Mouse (Mus musculus) midbrain, embryonic 10.5 days (tissue): ENCODE measurements around the gene Def8. TPM values are rescaled to one million over a fixed set of nuclear protein-coding genes. Genes with fewer than 3 reads are reported as not detected.

Experiments used
- DNase-seq: peaks from one replicate; pipeline ENCODE4 v3.0.0-alpha.2; 2017; ENCODE audit warnings: low spot score
- H3K27ac ChIP-seq: fragments of 300-500 bp; sonication (generic); replicated peaks from 2 replicates; pipeline ENCODE4 v1.5.1; 2016; ENCODE audit warnings: mild to moderate bottlenecking
- H3K27me3 ChIP-seq: fragments of 300-500 bp; sonication (generic); 2 replicates; pipeline ENCODE4 v1.6.1; 2016; ENCODE audit warnings: low read depth, mild to moderate bottlenecking; ENCODE audit not compliant: poor library complexity, severe bottlenecking
- H3K36me3 ChIP-seq: fragments of 300-500 bp; sonication (generic); 2 replicates; pipeline ENCODE4 v1.6.1; 2016; ENCODE audit warnings: mild to moderate bottlenecking, moderate library complexity
- H3K4me1 ChIP-seq: fragments of 300-500 bp; sonication (generic); 2 replicates; pipeline ENCODE4 v1.6.1; 2016
- H3K4me3 ChIP-seq: fragments of 300-500 bp; sonication (generic); 2 replicates; pipeline ENCODE4 v1.5.1; 2016; ENCODE audit warnings: mild to moderate bottlenecking, moderate library complexity
- H3K9me3 ChIP-seq: fragments of 300-500 bp; sonication (generic); replicated peaks from 2 replicates; pipeline ENCODE4 v1.6.1; 2016; ENCODE audit warnings: mild to moderate bottlenecking
- WGBS: fragments of 180-500 bp; shearing (Covaris S2); methylation state at CpG from one replicate; pipeline ENCODE4 v1.1.7; 2016; 5-methylcytosine and 5-hydroxymethylcytosine counted together
- polyA plus RNA-seq: library from polyadenylated mRNA; unstranded; fragments of >200 nt; fragmentation: Nextera tagmentation; extraction: Ambion mirVana; gene quantifications from 2 replicates; pipeline ENCODE4 v1.2.1, GENCODE M21; 2016

The Def8 gene
- polyA plus RNA-seq, 1 experiment from 2014 or later: 42.1 TPM

GRCm38 (mm10) chr8:123507153-123507552 lies 83.8 kb downstream of the Def8 start:
- H3K4me3 ChIP-seq: no peak overlapping the region
- no peak overlapping the region for H3K27ac ChIP-seq
- DNase-seq: no peak
- 92% methylated on average over 5 of the region's 5 CpGs for WGBS
- H3K9me3 ChIP-seq: peaks cover 9% of the 10 kb centered on the region; the same call in 1 of the 2 replicates
- H3K27me3 ChIP-seq: no peaks in the 10 kb centered on the region
- H3K36me3 ChIP-seq: peaks cover 89% of the 10 kb centered on the region
- H3K4me1 ChIP-seq: no peaks in the 10 kb centered on the region

GRCm38 (mm10) chr8:123510819-123511218 lies 87.5 kb downstream of the Def8 start:
- Histone ChIP-seq H3K9me3 (no peaks in the 10 kb centered on the region), H3K4me1 (peaks cover 28% of the 10 kb centered on the region), H3K4me3 (no peak overlapping the region), H3K27ac (no peak overlapping the region), H3K27me3 (peaks cover 36% of the 10 kb centered on the region), H3K36me3 (peaks cover 52% of the 10 kb centered on the region)
- DNase-seq: no peak
- WGBS: 82% methylated on average over 5 of the region's 5 CpGs

Other genes with a start within 250 kb of the Def8 start
- gene Dpep1, start 237.3 kb upstream of the Def8 start, polyA plus RNA-seq: 4.3 and 5.7 TPM in 2 replicates
- gene Chmp1a, start 210.8 kb upstream of the Def8 start, polyA plus RNA-seq: 139 and 156 TPM in 2 replicates
- 6.1 TPM in 2 replicates for gene Spata33, start 210.7 kb upstream of the Def8 start, polyA plus RNA-seq
- 41.4 and 42.0 TPM in 2 replicates for gene Cdk10, start 198.7 kb upstream of the Def8 start, polyA plus RNA-seq
- 1.3 and 2.4 TPM in 2 replicates for gene Spata2l, start 187.3 kb upstream of the Def8 start, polyA plus RNA-seq
- gene Zfp276, start 169.3 kb upstream of the Def8 start, polyA plus RNA-seq: 23.2 and 27.2 TPM in 2 replicates
- gene Vps9d1, start 169.2 kb upstream of the Def8 start, polyA plus RNA-seq: 24.0 and 27.1 TPM in 2 replicates
- 40.4 and 45.3 TPM in 2 replicates for gene Fanca, start 105.0 kb upstream of the Def8 start, polyA plus RNA-seq
- gene Spire2, start 90.8 kb upstream of the Def8 start, polyA plus RNA-seq: 9.7 and 12.3 TPM in 2 replicates
- 150 and 167 TPM in 2 replicates for gene Tcf25, start 49.8 kb upstream of the Def8 start, polyA plus RNA-seq
- gene Mc1r, start 16.4 kb upstream of the Def8 start, polyA plus RNA-seq: 0.06 and 0.10 TPM in 2 replicates
- gene Tubb3, start 12.1 kb upstream of the Def8 start, polyA plus RNA-seq: 428 and 665 TPM in 2 replicates
- gene Afg3l1, start 54.4 kb downstream of the Def8 start, polyA plus RNA-seq: 69.3 and 74.2 TPM in 2 replicates
- 19.0 and 26.7 TPM in 2 replicates for gene Dbndd1, start 91.9 kb downstream of the Def8 start, polyA plus RNA-seq
- gene Gas8, start 95.3 kb downstream of the Def8 start, polyA plus RNA-seq: 42.5 and 43.0 TPM in 2 replicates
- 5.4 and 6.0 TPM in 2 replicates for gene Rhou, start 230.4 kb downstream of the Def8 start, polyA plus RNA-seq